Mouse (Mus musculus) adrenal gland, postnatal 10 days (tissue): ENCODE data around the gene Disp2. TPM values are rescaled to one million over a fixed set of nuclear protein-coding genes. Genes with fewer than 3 reads are reported as not detected.

ENCODE experiments used
- DNase-seq: peaks from one replicate; pipeline ENCODE4 v3.0.0; 2021; ENCODE audit warnings: mixed read lengths
- total RNA-seq, 2 experiments: library from RNA; stranded (reverse); gene quantifications; 2 replicates each; pipeline ENCODE4 v1.2.3; 2021

Gene Disp2
- total RNA-seq, 2 experiments from 2014 or later = 22.0 to 26.2 TPM

DNA sequence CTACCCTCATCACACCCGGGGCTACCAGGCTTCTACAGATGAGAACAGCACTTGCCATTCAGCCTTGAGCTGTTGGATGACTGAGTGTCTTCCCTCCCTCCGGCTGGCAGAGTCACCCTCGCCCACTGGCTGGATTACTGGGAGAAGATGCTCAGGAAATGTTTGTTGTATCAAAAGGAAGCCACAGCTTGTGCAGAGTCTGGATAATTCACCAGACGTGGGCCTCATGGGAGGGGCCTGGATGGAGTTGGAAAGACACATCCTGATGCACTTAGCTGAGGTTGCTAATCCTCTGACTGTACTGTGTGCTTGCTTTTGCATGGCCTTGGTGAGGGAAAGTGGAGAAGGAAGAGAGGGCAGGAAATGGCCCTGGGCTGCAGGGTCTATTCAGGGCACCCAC, 23.4 kb upstream of the Disp2 start:
- DNase-seq = no peak

DNA sequence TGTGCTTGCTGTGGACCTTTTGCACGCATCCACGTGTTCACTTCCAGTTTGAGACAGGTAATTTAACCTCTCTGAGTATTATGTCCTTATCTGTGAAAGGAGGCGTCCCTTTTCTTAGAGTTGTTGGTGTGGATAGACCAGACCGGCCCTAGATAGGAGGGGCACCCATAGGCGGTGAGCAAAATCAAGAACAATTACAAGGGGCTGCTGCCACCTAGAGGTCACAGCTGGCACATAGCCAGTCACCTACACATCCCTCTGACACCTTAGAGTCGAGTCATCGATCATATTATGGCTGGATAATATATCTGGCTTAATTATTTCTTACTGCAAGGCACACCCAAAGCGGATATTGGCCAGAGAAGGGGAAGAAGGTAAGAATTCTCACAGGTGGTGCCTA, 19.7 kb upstream of the Disp2 start:
- no peak for DNase-seq

DNA sequence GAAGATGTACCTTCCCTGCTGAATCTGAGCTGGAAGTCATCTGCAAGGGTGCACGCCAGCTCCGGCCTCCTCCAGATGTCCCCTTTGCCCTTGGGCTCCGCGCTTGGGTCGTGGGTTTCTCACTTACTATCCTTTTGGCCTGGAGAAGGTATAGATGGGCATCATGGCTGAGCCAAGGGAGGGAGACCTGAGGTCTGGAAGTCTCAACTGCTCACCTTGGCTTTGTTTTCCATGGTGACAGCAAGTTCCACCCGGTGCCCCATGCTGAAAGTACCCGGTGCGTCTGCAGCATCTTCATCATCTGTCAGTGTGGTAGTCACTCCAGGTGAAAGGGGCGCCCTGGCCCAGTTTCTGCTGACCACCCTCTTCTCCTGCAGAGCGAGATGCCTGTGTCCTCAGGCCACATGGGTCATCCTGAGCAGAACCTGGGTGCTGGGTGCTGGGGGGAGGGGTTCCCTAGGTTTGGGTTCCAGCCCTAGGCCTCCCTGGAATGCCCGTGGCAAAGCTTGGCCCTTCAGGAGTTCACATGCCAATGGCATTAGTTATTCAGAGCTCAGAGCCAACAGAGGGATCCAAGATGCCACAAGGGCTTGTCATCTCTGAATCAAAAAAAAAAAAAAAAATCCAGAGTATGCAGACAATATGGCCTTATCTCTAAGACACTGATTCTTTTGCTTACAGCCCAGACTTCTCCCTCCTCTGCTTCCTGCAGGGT, 19.1 kb upstream of the Disp2 start:
- DNase-seq = no peak

DNA sequence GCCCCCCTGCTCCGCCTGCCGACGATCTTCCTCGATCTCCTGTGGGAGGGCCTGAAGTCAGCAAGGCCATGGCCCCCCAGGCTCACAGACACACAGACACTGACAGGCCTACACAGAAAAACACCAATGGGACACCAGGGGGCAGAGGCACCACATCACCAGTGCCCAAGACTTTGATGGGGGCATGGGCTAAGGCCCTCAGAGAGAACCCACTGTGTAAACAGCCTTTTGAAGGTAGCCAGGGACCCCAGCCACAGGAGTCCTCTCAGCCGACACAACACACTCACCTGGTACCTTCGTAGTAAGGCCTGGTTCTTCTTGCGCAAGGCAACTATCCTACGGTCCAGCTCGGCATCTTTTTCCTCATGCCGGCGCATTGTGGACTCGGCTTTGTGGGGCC, 18.2 kb upstream of the Disp2 start:
- no peak for DNase-seq

DNA sequence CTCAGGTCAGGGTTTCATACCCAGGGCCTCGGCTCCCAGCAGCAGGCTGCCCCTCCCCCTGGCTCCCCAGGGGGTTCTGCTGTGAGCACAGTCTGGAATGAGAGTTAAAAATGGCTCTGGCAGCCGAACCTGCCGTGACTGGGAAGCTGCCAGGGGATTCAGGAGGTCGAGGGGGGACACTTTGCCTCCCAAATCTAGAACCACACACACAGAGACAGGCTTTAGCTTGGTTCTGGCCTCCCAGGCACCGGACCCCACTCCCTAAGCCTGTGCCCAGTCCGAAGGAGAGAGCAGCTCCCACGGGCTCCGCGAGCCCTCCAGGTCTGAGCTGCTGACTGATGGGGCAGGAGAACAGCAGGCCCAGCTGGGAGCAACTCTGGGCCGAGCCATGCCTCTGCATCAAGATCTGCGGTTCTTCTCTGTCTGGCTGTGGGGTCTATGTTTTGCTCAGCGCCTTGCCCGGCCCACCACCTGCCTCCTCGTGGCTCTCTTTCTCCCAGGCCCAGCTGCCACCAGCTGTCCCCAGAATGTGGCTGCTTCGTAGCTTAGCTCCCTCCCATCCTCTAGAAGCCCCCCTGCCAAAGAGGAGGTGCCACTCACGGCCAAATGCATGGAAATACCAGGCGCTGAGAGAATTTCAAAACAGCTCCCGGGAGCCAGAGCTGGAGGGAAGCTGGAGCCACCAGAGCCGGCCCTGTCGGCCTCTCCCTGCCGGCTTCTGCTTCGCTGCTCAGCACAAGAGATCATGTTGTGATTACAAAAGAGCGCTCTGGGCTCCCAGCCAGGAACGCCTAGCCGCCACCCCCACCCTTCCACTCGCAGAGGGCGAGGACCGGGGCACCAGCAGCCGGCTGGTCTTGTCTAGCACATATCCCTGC, 17.4 kb upstream of the Disp2 start, which contains the start of gene Ccdc9b:
TSS of gene Ccdc9b (minus strand) at position 756 of the 878 bp plus-strand sequence.
- DNase-seq = peak; percentile 97

DNA sequence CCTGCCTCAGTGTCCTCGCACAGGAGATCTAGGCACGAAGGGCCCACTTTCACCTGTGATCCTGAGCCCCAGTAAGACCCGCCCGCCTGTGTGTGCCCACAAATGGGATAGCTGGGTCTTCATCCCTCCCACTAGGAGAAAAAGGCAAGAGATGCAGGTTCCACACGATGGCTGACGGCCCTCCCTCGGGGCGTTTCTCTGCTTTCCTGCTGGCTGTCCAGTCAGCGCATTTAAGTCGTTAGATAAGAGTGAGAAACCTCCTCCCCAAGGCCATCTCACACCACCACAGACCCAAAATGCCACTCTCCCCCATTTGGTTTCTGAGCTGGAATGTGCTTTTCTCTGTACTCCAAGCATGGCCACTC, 16.8 kb upstream of the Disp2 start:
- no peak for DNase-seq

DNA sequence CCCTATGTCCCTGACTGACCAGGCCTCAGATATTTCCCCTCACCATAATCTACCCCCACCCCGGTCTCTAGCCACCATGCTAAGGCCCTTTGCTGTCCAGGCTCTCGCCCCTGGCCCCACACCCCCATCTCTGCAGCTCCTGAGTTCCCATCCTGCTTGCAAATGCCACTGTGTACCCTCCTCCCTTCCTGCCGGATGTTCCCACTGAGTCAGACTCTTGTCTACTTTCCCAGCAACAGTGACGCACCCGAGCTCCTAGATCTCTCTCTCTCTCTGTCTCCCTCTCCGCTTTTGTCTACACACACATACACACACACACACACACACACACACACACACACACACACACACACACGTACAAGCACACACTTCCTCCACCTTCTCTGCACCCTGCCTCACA, 16.1 kb upstream of the Disp2 start:
- DNase-seq = no peak

DNA sequence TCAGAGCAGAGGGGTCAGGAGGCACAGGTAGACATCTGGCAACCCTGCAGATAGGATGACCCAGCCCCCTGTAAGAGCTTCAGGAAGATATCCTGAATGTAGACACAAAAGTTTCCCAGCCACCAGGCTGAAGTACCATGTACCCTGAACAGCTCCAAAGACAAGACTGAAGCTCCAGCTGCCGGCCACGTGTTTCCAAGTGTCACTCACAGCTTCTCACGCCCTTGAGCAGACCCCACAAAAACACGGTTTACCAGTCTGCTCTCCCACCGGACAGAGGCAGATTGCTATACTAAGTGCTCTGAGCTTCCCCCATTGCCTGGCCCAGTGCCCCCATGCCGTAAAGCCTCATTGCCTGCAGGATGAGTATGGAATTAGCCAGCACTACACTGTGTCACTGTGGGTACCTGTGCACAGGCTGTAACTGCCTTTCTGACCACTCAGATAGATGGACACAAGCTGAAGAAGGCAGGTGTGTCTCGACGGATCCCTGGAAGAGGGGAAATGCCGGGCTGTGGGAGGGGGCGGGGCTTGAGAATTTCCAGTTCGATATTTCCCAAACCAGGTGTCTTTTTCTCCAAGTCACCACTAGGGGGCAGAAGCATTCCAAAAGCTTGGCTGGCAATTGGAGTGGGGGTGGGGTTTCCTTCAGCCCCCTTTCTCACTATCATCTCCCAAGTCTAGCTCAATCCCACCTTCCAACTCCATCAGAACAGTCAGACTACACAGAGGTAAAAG, 15.3 kb upstream of the Disp2 start:
- peak; percentile 55 for DNase-seq

DNA sequence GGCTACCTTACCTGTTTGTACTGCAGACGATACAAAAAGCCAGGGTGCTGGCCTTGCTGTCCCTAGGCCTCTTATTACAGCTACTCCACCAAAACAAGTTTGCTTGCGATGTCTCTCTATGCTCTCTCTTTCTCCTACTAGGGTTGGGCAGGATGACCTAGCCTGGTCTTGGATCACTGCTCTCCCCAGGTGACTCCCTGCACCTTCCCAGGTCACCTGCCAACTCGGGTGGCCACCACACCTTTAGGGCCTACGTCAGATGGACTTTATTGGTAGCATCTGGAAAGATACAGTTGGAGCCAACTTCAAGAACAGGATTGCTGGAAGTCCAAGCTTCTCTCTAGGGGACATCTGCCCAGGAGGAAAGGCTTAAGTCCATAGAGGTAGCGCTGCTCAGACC, 14.6 kb upstream of the Disp2 start:
- no peak for DNase-seq

DNA sequence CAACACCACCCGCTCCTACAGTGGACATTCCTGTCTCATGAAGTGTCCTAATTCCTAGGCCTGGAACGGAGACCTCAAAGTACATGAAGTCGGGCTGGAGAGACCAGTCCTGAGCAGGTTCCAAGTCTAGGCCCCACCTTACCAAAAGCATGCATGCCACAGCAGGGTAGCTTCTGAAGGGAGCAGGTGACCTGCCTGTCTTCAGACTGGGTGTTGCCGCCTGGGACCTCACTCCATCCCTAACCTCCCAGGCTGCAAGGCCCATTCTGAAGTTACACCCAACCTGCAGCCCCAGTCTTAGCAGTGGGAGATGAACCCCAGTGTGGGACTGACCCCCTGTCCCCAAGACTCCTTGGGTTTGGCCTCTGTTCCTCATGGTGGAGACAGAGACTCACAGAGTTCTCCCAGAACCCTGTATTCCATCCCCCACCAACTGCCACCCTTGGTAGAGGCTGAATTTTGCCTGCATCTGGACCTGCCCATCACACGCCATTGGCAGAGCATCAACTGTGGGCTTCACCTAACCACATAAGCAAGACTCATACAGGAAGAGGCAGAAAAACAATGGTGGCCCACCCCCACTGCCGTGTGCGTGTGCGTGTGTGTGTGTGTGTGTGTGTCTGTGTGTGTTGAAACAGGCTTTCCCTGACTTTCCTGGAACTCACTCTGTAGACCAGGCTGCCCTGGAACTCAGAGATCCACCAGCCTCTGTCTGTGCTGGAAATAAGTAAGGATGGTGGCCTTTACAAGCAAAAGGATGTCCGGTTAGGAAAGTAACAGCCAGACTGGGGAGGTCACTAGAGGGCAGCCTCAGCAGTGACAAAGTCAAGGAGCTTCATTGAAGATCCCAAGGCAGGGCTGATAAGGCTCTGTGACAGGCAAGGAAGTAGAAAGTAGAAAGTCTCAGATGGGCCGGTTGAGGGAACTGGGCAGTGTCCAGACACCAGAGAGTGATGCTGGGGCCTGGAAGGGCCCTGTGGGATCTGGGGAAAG, 13.2 kb upstream of the Disp2 start:
- DNase-seq = no peak

DNA sequence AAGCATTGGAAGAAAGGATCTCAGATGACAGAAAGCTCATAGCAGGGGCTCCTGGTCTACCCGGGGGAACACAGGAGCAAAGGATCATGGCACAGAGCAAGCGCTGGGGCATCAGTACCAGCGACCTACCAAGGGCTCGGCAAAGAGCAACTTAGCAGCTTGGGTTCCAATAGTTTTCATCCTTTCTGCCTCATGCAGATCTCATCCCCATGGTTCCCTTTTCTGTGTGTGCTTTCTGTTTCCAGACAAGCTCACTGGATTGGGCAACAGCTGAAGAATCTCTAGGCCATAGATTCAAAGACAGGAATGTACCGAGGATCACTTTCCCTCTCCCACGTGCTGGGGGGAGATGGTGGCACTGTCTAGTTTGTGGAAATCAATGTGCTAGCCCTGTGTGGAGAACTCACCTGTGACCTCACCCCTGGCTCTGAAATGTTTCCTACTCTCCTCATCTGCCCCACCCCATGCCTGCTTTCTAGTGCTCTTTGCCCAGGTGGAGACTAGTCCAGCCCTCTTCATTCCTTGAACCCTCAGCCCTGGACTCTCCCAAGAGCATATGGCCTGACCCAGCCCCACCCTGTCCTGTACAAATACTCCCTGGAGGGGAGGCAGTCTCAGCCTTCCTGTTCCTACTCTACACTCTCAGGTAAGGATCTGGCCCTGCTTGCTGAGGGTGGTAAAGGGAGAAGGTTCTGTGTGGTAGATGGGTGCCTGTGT, 7.2 kb upstream of the Disp2 start, which contains the start of gene Phgr1:
TSS of gene Phgr1 (plus strand) at position 612 of the 717 bp plus-strand sequence.
- DNase-seq = no peak

DNA sequence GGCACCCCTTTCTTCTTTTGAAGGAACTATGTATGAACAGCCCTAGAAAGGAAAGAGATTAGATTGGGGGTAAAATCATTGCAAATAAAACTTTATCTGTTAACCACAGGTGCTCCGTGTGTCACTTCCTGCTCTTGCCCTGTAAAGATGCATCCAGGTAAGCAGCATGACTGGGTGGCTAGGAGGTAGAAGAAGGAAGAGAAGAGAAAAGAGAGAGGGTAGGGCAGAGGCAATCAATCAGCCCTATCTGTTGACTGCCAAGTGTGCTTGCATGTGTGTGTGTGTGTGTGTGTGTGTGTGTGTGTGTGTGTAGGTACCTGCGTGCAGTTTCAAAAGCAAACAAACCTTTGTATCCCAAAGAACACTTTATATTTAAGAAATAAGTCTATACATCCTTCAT, 5.0 kb upstream of the Disp2 start:
- no peak for DNase-seq

DNA sequence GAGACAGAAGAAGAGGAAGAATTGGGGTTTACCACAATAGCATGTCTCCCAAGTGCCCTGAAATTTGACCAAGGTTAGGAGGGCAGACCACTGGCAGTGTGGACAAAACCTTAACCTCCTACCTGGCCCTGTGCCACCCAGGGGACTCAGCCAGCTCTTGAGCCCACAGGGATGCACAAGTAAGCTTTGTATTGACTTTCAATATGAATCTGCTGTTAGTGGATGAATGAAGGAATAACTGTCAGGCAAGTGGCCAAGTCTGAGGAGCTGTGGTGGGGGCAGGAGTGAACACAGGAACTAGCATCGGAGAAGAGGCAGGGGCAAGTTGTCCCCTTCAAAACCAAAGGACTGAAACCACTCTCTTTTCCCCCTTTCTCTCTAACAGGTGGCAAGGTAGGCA, 4.1 kb upstream of the Disp2 start:
- no peak for DNase-seq

DNA sequence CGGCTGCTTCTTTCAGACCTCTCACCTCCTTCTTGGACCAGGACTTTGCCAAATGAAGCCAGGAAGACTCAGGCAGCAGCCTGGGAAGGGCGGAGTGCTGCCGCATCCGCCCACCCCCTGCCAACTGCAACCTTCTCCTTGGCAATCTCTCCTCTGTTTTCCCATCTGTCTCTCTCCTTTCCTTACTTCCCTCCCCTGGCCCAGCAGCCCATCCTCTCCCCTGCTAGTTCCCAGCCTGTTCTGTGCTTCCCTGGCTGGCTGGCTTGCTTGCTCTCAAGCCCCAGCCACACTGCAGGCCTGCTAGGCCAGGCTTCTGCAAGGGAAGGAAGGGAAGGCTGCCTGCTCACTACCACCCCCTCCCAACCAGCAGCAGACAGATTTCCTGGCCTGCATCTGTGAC, 3.7 kb upstream of the Disp2 start:
- no peak for DNase-seq

DNA sequence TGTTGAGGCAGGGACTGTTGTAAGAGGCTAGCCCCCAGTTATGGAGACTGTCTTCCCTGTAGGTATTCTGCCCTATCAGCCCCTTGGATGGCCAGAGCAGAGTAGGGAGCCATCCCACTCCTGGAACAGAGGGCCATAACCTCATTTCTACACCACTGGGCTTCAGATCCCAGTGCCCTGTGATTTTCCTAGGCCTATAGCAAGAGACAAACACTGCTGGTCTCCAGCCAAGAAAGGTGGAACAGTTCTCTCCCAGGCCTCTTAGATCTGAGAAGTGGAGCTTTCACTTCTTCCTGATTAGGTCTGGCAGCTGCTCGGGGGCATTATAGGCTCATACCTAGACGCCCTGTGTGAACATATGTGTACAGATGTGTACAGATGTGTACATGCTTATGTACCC, 3.2 kb upstream of the Disp2 start:
- DNase-seq = no peak

DNA sequence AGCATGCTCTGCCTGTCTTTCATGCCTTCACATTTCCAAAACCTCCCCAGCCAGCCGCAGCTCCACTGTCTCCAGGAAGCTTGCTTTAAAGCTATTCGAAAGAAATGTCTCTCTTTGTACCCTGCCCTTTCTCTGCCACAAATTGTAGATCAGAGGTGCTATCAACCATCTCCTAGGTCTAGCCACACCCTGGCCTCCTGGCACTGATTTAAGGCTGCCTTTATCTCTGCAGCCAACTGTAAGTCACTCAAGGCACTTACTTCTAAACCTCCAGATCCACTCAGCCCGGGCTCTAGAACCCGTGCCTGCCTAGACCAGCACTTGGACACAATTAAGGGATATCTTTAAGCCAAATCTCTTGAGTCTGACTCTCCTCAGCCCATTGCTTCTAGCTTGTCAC, 1.1 kb upstream of the Disp2 start:
- no peak for DNase-seq

DNA sequence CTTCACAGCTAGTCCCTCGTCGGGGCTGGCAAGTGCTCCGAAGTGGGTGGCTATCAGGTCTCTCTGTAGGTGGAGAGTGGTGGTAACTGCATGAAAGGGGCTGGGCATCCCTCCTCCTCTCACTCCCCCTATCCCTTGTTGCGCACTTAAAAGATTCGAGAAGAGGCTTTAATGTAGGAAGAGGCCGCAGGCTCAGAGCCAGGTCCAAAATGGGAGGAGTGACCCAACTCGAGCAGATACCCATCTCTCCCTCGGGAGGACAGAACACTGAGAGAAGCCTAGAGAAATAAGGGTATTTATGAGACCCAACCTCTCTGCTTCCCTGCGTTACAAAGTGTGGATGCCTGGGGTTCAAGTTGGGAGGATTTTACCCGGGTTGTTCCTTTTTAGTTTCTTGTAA, 454 bp upstream of the Disp2 start:
- no peak for DNase-seq

DNA sequence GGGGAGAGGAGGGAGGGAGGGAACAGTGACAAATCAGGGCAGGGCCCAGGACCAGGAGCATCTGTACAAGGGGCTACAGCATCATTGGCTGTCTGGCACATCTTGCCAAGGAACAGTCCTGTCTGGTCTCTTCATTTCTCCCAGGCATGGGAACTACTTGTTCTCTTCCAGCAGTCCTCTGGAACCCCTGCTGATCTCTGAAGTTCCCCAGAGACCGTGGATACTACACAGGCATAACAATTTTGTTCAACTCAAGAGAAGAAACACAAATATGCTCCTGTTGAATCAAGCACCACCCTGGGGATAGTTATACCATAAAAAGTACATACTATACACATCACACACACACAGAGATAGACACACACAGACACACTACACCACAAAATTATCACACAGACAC, 1.6 kb downstream of the Disp2 start:
- no peak for DNase-seq

DNA sequence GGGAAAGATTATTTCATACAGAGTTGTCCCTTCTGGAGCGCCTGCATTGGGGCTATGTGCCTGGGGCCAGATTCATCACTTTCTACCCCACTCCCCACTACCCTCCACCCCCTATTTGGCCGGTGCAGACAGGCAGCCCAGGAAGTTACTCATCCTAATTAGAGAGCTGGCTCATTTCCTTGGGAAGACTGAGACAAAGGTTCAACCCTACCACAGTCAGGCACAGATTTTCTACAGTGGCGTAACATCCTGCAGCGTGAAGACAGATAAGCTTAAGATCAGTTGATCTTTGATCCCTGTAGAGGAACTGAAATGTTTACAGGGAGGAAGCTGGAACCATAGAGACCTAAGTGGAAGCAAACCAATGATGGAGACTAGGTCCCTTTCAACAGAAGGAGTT, 2.8 kb downstream of the Disp2 start:
- DNase-seq = no peak

DNA sequence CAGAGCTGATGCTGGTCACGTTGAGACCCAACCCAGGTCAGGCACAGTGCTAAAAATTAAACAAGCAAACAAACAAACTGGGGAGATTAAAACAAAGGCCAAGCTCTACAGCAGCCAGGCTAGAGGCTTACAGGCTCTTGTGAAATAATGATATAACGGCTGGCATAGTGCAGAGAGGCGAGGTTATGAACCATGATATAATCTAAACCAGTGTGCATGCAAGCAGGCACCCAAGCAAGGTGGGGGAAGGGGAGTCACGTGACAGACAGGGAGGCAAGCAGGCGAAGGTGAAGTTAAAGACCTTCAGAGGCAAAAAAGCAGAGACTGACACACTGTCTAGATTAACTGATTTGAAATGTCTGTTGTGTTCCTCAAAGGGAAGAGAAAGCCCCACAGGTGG, 3.6 kb downstream of the Disp2 start:
- no peak for DNase-seq

DNA sequence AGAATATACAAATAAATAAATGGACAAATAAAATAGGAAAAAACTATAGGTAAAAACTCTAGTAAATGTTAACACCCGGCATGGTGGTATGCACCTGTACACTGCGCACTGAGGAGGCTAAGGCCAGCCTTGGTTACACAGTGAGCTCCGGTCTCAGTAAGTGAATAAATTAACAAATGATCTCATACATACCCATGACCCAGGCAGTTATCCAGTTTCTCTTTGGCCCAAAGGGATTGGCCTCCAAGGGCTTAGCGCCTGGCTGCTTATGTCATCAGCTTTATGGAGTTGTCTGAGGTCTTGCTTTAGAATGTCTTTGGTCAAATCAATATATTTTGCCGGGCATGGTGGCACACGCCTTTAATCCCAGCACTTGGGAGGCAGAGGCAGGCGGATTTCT, 4.1 kb downstream of the Disp2 start:
- no peak for DNase-seq
